Comparison of ENCODE assay signal across 16 mouse cellular contexts in genomic region chr5:107165734-107166133, GRCm38 (mm10).
"Had no signal": no experiment of that assay in that cellular context is flagged by ENCODE, and none has a peak within 500 bp of the region (broad histone marks: within the 10 kb centered on the region; RNA-seq: fewer than 3 reads in every experiment).

No protein-coding gene starts in this region.

- H3K27ac ChIP-seq: limb, embryonic 12.5 days; liver, embryonic 14.5 days; macrophage; midbrain, embryonic 12.5 days; midbrain, embryonic 15.5 days; neural tube, embryonic 13.5 days had no signal

- ATAC-seq: midbrain, embryonic 15.5 days had no signal

- DNase-seq: kidney, postnatal 14 days; kidney, postnatal 4 days; left cerebral cortex, postnatal 4 days; liver, postnatal 0 days; lung, embryonic 14.5 days; retina, postnatal 1 day; right cerebral cortex, postnatal 4 days had no signal

- H3K27me3 ChIP-seq: kidney, embryonic 15.5 days; limb, embryonic 12.5 days; limb, embryonic 15.5 days; midbrain, embryonic 15.5 days; neural tube, embryonic 13.5 days; stomach, embryonic 15.5 days had no signal

- H3K4me3 ChIP-seq: kidney, embryonic 15.5 days; limb, embryonic 12.5 days; limb, embryonic 15.5 days; midbrain, embryonic 12.5 days; midbrain, embryonic 15.5 days; neural tube, embryonic 13.5 days; stomach, embryonic 15.5 days had no signal

- H3K36me3 ChIP-seq: kidney, embryonic 15.5 days; limb, embryonic 12.5 days; limb, embryonic 15.5 days; midbrain, embryonic 12.5 days; midbrain, embryonic 15.5 days; neural tube, embryonic 13.5 days; stomach, embryonic 15.5 days had no signal
